Mouse (Mus musculus) forebrain, embryonic 13.5 days (tissue): ENCODE measurements at regions not wholly inside any gene's neighbourhood (a gene's known extent, or its start where the extent isn't known, plus 50 kb on each side); places are given as distances from the start of the nearest gene placed in this dataset.

Experiments
- ATAC-seq: fragments of 200-750 bp; cut with Nextera tagmentation; 2 replicates; pipeline ENCODE4 v1.8.0; 2017
- H3K27ac ChIP-seq: fragments of 300-500 bp; sonication (generic); 2 replicates; pipeline ENCODE4 v1.5.1; 2015; ENCODE audit warnings: inconsistent platforms, mild to moderate bottlenecking, moderate library complexity
- H3K27me3 ChIP-seq: fragments of 300-500 bp; sonication (generic); 2 replicates; pipeline ENCODE4 v1.6.1; 2015; ENCODE audit warnings: mild to moderate bottlenecking, inconsistent platforms
- H3K36me3 ChIP-seq: fragments of 300-500 bp; sonication (generic); 2 replicates; pipeline ENCODE4 v1.6.1; 2015; ENCODE audit warnings: mild to moderate bottlenecking, inconsistent platforms; ENCODE audit not compliant: poor library complexity, severe bottlenecking
- H3K4me1 ChIP-seq: fragments of 300-500 bp; sonication (generic); 2 replicates; pipeline ENCODE4 v1.6.1; 2015; ENCODE audit warnings: inconsistent platforms
- H3K4me2 ChIP-seq: fragments of 300-500 bp; sonication (generic); 2 replicates; pipeline ENCODE4 v1.6.1; 2015; ENCODE audit warnings: inconsistent platforms, mild to moderate bottlenecking, moderate library complexity
- H3K4me3 ChIP-seq: fragments of 300-500 bp; sonication (generic); 2 replicates; pipeline ENCODE4 v1.5.1; 2015; ENCODE audit warnings: mild to moderate bottlenecking, inconsistent platforms
- H3K9ac ChIP-seq: fragments of 300-500 bp; sonication (generic); 2 replicates; pipeline ENCODE4 v1.6.1; 2015; ENCODE audit warnings: mild to moderate bottlenecking, inconsistent platforms
- H3K9me3 ChIP-seq: fragments of 300-500 bp; sonication (generic); replicated peaks from 2 replicates; pipeline ENCODE4 v1.6.1; 2016; ENCODE audit warnings: inconsistent platforms
- WGBS: fragments of 180-500 bp; shearing (Covaris S2); methylation state at CpG from one replicate; pipeline ENCODE4 v1.1.7; 2015; 5-methylcytosine and 5-hydroxymethylcytosine counted together

- no peaks in the 10 kb centered on the region for H3K36me3 ChIP-seq
- H3K27me3 ChIP-seq = no peaks in the 10 kb centered on the region
- no peak overlapping the region for H3K4me2 ChIP-seq
- no peaks in the 10 kb centered on the region; the same call in 1 of the 2 replicates for H3K9me3 ChIP-seq
- H3K9ac ChIP-seq = no peak overlapping the region
- no peak for ATAC-seq
- no peak overlapping the region for H3K27ac ChIP-seq
- H3K4me3 ChIP-seq = no peak overlapping the region
- peaks cover 3% of the 10 kb centered on the region for H3K4me1 ChIP-seq
- 81% methylated on average over 2 of the region's 2 CpGs for WGBS
Observed at GRCm38 (mm10) chr13:107456394-107456793, 434.5 kb upstream of the Kif2a start.

GRCm38 (mm10) chr13:107449598-107450179 lies 427.8 kb upstream of the Kif2a start:
- no peaks in the 10 kb centered on the region; the same call in 1 of the 2 replicates for H3K9me3 ChIP-seq
- peak; percentile 94 for ATAC-seq
- no peak overlapping the region for H3K9ac ChIP-seq
- H3K27me3 ChIP-seq = no peaks in the 10 kb centered on the region
- H3K27ac ChIP-seq = no peak overlapping the region
- no peak overlapping the region for H3K4me3 ChIP-seq
- H3K4me1 ChIP-seq = peaks cover 6% of the 10 kb centered on the region; the same call in 1 of the 2 replicates
- H3K36me3 ChIP-seq = no peaks in the 10 kb centered on the region
- 68% methylated on average over 11 of the region's 11 CpGs for WGBS
- no peak overlapping the region for H3K4me2 ChIP-seq

- WGBS = 79% methylated on average over 2 of the region's 2 CpGs
- Histone ChIP-seq H3K27ac (no peak overlapping the region), H3K4me2 (no peak overlapping the region), H3K27me3 (no peaks in the 10 kb centered on the region), H3K4me1 (peaks cover 6% of the 10 kb centered on the region; the same call in 1 of the 2 replicates), H3K9me3 (no peaks in the 10 kb centered on the region; the same call in 1 of the 2 replicates), H3K36me3 (no peaks in the 10 kb centered on the region), H3K4me3 (no peak overlapping the region), H3K9ac (no peak overlapping the region)
- no peak for ATAC-seq
Observed at GRCm38 (mm10) chr13:107447813-107448212, 425.9 kb upstream of the Kif2a start.

- Histone ChIP-seq H3K4me1 (no peaks in the 10 kb centered on the region), H3K9ac (no peak overlapping the region), H3K27me3 (no peaks in the 10 kb centered on the region), H3K9me3 (no peaks in the 10 kb centered on the region; the same call in 1 of the 2 replicates), H3K36me3 (no peaks in the 10 kb centered on the region), H3K4me3 (no peak overlapping the region), H3K27ac (no peak overlapping the region), H3K4me2 (no peak overlapping the region)
- no peak for ATAC-seq
- 79% methylated on average over 3 of the region's 3 CpGs for WGBS
Observed at GRCm38 (mm10) chr13:107419363-107420155, 397.6 kb upstream of the Kif2a start.

- Histone ChIP-seq H3K4me3 (no peak overlapping the region), H3K36me3 (no peaks in the 10 kb centered on the region), H3K9ac (no peak overlapping the region), H3K27me3 (no peaks in the 10 kb centered on the region), H3K27ac (no peak overlapping the region), H3K9me3 (no peaks in the 10 kb centered on the region), H3K4me1 (peaks cover 25% of the 10 kb centered on the region), H3K4me2 (no peak overlapping the region)
- ATAC-seq = no peak
Observed at GRCm38 (mm10) chr13:107410267-107410666, 388.3 kb upstream of the Kif2a start.

- peak overlapping the region; percentile 19 for H3K4me2 ChIP-seq
- H3K27me3 ChIP-seq = no peaks in the 10 kb centered on the region
- H3K4me1 ChIP-seq = peaks cover 25% of the 10 kb centered on the region
- WGBS = 24% methylated on average over 5 of the region's 5 CpGs
- H3K9ac ChIP-seq = no peak overlapping the region
- H3K27ac ChIP-seq = peak overlapping the region; percentile 73
- H3K36me3 ChIP-seq = no peaks in the 10 kb centered on the region
- H3K9me3 ChIP-seq = no peaks in the 10 kb centered on the region
- H3K4me3 ChIP-seq = no peak overlapping the region
- ATAC-seq = peak; percentile 67; the same call in 1 of the 2 replicates
Observed at GRCm38 (mm10) chr13:107407674-107408026, 385.7 kb upstream of the Kif2a start.

- peaks cover 25% of the 10 kb centered on the region for H3K4me1 ChIP-seq
- peak overlapping the region; percentile 19 for H3K4me2 ChIP-seq
- peak overlapping the region; percentile 73 for H3K27ac ChIP-seq
- H3K36me3 ChIP-seq = no peaks in the 10 kb centered on the region
- H3K27me3 ChIP-seq = no peaks in the 10 kb centered on the region
- WGBS = 30% methylated on average over 5 of the region's 5 CpGs
- no peak overlapping the region for H3K9ac ChIP-seq
- H3K4me3 ChIP-seq = no peak overlapping the region
- ATAC-seq = peak; percentile 92
- H3K9me3 ChIP-seq = no peaks in the 10 kb centered on the region
Observed at GRCm38 (mm10) chr13:107406977-107407673, 385.2 kb upstream of the Kif2a start.

- Histone ChIP-seq H3K27me3 (no peaks in the 10 kb centered on the region), H3K9me3 (no peaks in the 10 kb centered on the region), H3K4me3 (no peak overlapping the region), H3K27ac (no peak overlapping the region), H3K9ac (no peak overlapping the region), H3K36me3 (no peaks in the 10 kb centered on the region), H3K4me2 (no peak overlapping the region), H3K4me1 (0 out of 2 replicates have a peak, but pooled peaks cover 5% of the 10 kb centered on the region)
- WGBS = 58% methylated on average over 8 of the region's 8 CpGs
- ATAC-seq = no peak
Observed at GRCm38 (mm10) chr13:107398621-107399363, 376.9 kb upstream of the Kif2a start.

- Histone ChIP-seq H3K4me1 (0 out of 2 replicates have a peak, but pooled peaks cover 5% of the 10 kb centered on the region), H3K9me3 (no peaks in the 10 kb centered on the region), H3K9ac (no peak overlapping the region), H3K27ac (no peak overlapping the region), H3K4me3 (no peak overlapping the region), H3K4me2 (no peak overlapping the region), H3K36me3 (no peaks in the 10 kb centered on the region), H3K27me3 (no peaks in the 10 kb centered on the region)
- whole genome bisulfite sequencing = 84% methylated on average over 2 of the region's 2 CpGs
- ATAC-seq = no peak
Observed at GRCm38 (mm10) chr13:107396036-107396435, 374.1 kb upstream of the Kif2a start.

GRCm38 (mm10) chr13:107394451-107394850 lies 372.5 kb upstream of the Kif2a start:
- no peak overlapping the region for H3K27ac ChIP-seq
- WGBS = 83% methylated on average over 1 of the region's 1 CpGs
- no peak overlapping the region for H3K4me2 ChIP-seq
- H3K27me3 ChIP-seq = no peaks in the 10 kb centered on the region
- no peak overlapping the region for H3K9ac ChIP-seq
- ATAC-seq = no peak
- H3K9me3 ChIP-seq = no peaks in the 10 kb centered on the region
- H3K4me1 ChIP-seq = 0 out of 2 replicates have a peak, but pooled peaks cover 5% of the 10 kb centered on the region
- H3K4me3 ChIP-seq = no peak overlapping the region
- H3K36me3 ChIP-seq = no peaks in the 10 kb centered on the region

GRCm38 (mm10) chr13:107389535-107390150 lies 367.7 kb upstream of the Kif2a start:
- no peak overlapping the region for H3K4me3 ChIP-seq
- H3K4me2 ChIP-seq = no peak overlapping the region
- no peaks in the 10 kb centered on the region for H3K36me3 ChIP-seq
- no peaks in the 10 kb centered on the region for H3K9me3 ChIP-seq
- ATAC-seq = no peak
- H3K9ac ChIP-seq = no peak overlapping the region
- no peak overlapping the region for H3K27ac ChIP-seq
- H3K4me1 ChIP-seq = no peaks in the 10 kb centered on the region
- WGBS = 91% methylated on average over 4 of the region's 4 CpGs
- H3K27me3 ChIP-seq = no peaks in the 10 kb centered on the region
